Mouse (Mus musculus) left cerebral cortex, postnatal 36 days (tissue): ENCODE measurements around the gene Rho. TPM values are rescaled to one million over a fixed set of nuclear protein-coding genes. Genes with fewer than 3 reads are reported as not detected.

Experiments used
- total RNA-seq, 2 experiments: library from RNA; stranded (reverse); gene quantifications; 2 replicates each; pipeline ENCODE4 v1.2.3; 2021

The Rho gene
- total RNA-seq, 2 experiments from 2014 or later, result 0.17 to 0.70 TPM

Other genes starting within 250 kb of the Rho start
- gene Tmem40, start 169.3 kb upstream of the Rho start, total RNA-seq, result 1 to 10 TPM; 1.4 to 2.1 TPM
- gene Cand2, start 157.2 kb upstream of the Rho start, total RNA-seq, result 1 to 10 TPM; 2.0 to 2.3 TPM
- 100 to 1,000 TPM; 444 to 498 TPM for gene Rpl32, start 123.0 kb upstream of the Rho start, total RNA-seq
- 1 to 10 TPM; 3.8 to 5.3 TPM for gene Efcab12, start 93.3 kb upstream of the Rho start, total RNA-seq
- 1 to 10 TPM; 8.2 to 9.0 TPM for gene Mbd4, start 78.4 kb upstream of the Rho start, total RNA-seq
- gene Ift122, start 78.3 kb upstream of the Rho start, total RNA-seq, result 10 to 100 TPM; 27.0 to 31.0 TPM
- gene H1foo, start 13.2 kb downstream of the Rho start, total RNA-seq, result not detected
- 100 to 1,000 TPM; 115 to 121 TPM for gene Plxnd1, start 63.3 kb downstream of the Rho start, total RNA-seq